Mouse (Mus musculus) heart, postnatal 0 days (tissue): ENCODE measurements around the gene Dnajc6.

ENCODE experiments used
- CTCF ChIP-seq: IDR thresholded peaks from 2 replicates; pipeline ENCODE4 v1.5.1; 2016; ENCODE audit warnings: antibody characterized with exemption, control low read depth, low read depth
- EP300 ChIP-seq: IDR thresholded peaks from 2 replicates; pipeline ENCODE4 v1.6.1; 2016; ENCODE audit warnings: antibody characterized with exemption, low read depth

DNA sequence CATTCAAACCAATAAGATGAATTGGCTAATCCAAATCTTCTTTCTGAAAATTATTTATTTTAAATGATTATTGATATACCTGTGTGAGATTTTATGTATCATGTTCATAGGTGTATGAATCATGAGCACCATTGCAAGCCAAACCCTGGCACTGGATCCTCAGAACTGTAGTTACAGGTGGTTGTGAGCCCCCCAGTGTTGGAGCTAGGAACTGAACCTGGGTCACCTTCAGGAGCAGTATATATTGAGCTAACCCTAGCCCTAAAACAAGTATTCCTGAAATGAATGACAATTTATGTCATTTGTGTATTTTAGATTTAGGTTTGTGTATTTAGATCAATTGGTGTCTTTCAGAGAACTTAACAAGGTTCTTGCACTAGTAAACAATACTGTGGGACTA, 105.3 kb downstream of the Dnajc6 start:
- peak; percentile 44 for TF ChIP-seq CTCF
- no peak for TF ChIP-seq EP300
